Mouse (Mus musculus): Measurements from ENCODE around the gene Gpr18. TPM values are rescaled to one million over a fixed set of nuclear protein-coding genes. Genes with fewer than 3 reads are reported as not detected.

The Gpr18 gene
- polyA plus RNA-seq (2015; fragmentation: Nextera tagmentation; extraction: Ambion mirVana) = 0.15 and 0.30 TPM in 2 replicates

GRCm38 (mm10) chr14:121915621-121916020 is at the start of gene Gpr18:
Gpr18 (minus strand) TSS chr14:121915781.
- no peak within 1 kb of the TSS for H3K27ac ChIP-seq
- no peaks in the 10 kb centered on the region for H3K27me3 ChIP-seq
- peaks cover 35% of the 10 kb centered on the region for H3K36me3 ChIP-seq
- no peak for ATAC-seq (ENCODE audit: insufficient number of reproducible peaks, low FRiP score, low TSS enrichment, low read depth)
- no peak within 1 kb of the TSS for H3K9ac ChIP-seq
- H3K9me3 ChIP-seq = no peaks in the 10 kb centered on the region
- 70% methylated on average over 8 of the region's 8 CpGs for WGBS
- peaks cover 2% of the 10 kb centered on the region; the same call in 1 of the 2 replicates for H3K4me1 ChIP-seq
- no peak within 1 kb of the TSS for H3K4me2 ChIP-seq
- no peak within 1 kb of the TSS for H3K4me3 ChIP-seq

GRCm38 (mm10) chr14:121964990-121965389 is 49.4 kb upstream of the Gpr18 start, which contains the start of gene Gpr183:
Gpr183 (minus strand) TSS chr14:121965195.
- no peaks in the 10 kb centered on the region for H3K27me3 ChIP-seq
- no peak for ATAC-seq (ENCODE audit: insufficient number of reproducible peaks, low FRiP score, low TSS enrichment, low read depth)
- H3K36me3 ChIP-seq = no peaks in the 10 kb centered on the region
- no peak within 1 kb of the TSS for H3K4me2 ChIP-seq
- H3K9ac ChIP-seq = no peak within 1 kb of the TSS
- H3K27ac ChIP-seq = no peak within 1 kb of the TSS
- H3K4me1 ChIP-seq = 0 out of 2 replicates have a peak, but pooled peaks cover 3% of the 10 kb centered on the region
- WGBS = 40% methylated on average over 6 of the region's 6 CpGs
- H3K4me3 ChIP-seq = 0 out of 2 replicates have a peak within 1 kb of the TSS, but pooled peaks have one; percentile 4
- H3K9me3 ChIP-seq = no peaks in the 10 kb centered on the region

- 0 out of 2 replicates have a peak overlapping the region, but pooled peaks have one; percentile 4 for H3K4me3 ChIP-seq
- H3K27me3 ChIP-seq = no peaks in the 10 kb centered on the region
- no peaks in the 10 kb centered on the region for H3K9me3 ChIP-seq
- 0 out of 2 replicates have a peak, but pooled peaks cover 4% of the 10 kb centered on the region for H3K4me1 ChIP-seq
- 30% methylated on average over 4 of the region's 4 CpGs for WGBS
- H3K9ac ChIP-seq = no peak overlapping the region
- no peaks in the 10 kb centered on the region for H3K36me3 ChIP-seq
- H3K27ac ChIP-seq = 0 out of 2 replicates have a peak overlapping the region, but pooled peaks have one; percentile 22
- no peak overlapping the region for H3K4me2 ChIP-seq
- ATAC-seq (ENCODE audit: insufficient number of reproducible peaks, low FRiP score, low TSS enrichment, low read depth) = no peak
These were observed 48.4 kb upstream of the Gpr18 start for GRCm38 (mm10) chr14:121963942-121964335.

DNA sequence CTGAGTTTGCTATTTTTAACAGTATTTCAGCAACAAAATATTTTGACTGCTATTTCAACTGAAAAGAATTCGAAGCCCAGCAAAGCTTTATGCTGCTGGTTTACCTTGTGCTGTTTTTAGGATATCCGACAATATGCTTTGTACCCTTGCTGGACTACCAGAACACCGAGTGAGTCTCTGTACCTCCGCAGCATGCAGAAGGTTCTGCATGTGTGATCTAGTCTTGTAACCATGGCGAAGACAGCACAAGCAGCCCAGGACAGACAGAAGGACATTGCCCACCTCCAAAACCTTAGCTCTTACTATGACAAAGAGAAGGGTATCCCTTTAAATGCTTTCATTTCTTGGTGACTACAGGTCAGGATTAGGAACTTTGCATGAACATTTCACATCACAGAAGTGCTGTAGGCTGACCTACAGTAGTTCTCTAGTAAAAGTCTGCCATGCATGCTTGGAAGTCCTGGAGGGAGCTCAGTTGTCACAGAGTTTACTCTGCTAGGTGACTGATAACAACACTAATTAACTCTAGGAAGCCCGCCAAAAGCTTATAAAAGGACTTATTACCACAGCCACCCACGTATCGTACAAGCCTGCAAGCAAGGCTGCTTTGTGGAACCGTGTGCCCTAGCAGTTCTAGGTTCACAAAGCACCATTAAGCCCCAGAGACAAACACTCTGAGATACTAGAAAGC is 47.8 kb upstream of the Gpr18 start:
- no peaks in the 10 kb centered on the region for H3K9me3 ChIP-seq
- no peaks in the 10 kb centered on the region for H3K27me3 ChIP-seq
- no peak overlapping the region for H3K9ac ChIP-seq
- H3K27ac ChIP-seq = 0 out of 2 replicates have a peak overlapping the region, but pooled peaks have one; percentile 22
- WGBS = 54% methylated on average over 9 of the region's 9 CpGs
- ATAC-seq (ENCODE audit: insufficient number of reproducible peaks, low FRiP score, low TSS enrichment, low read depth) = no peak
- no peaks in the 10 kb centered on the region for H3K36me3 ChIP-seq
- H3K4me1 ChIP-seq = peaks cover 8% of the 10 kb centered on the region; the same call in 1 of the 2 replicates
- H3K4me3 ChIP-seq = 0 out of 2 replicates have a peak overlapping the region, but pooled peaks have one; percentile 4
- H3K4me2 ChIP-seq = no peak overlapping the region

GRCm38 (mm10) chr14:121962128-121962890 is 46.7 kb upstream of the Gpr18 start:
- no peak overlapping the region for H3K4me2 ChIP-seq
- no peak overlapping the region for H3K4me3 ChIP-seq
- H3K9me3 ChIP-seq = no peaks in the 10 kb centered on the region
- peak overlapping the region; percentile 30; the same call in 1 of the 2 replicates for H3K27ac ChIP-seq
- no peaks in the 10 kb centered on the region for H3K27me3 ChIP-seq
- no peak for ATAC-seq (ENCODE audit: insufficient number of reproducible peaks, low FRiP score, low TSS enrichment, low read depth)
- no peak overlapping the region for H3K9ac ChIP-seq
- H3K4me1 ChIP-seq = peaks cover 8% of the 10 kb centered on the region; the same call in 1 of the 2 replicates
- no peaks in the 10 kb centered on the region for H3K36me3 ChIP-seq
- WGBS = 63% methylated on average over 14 of the region's 14 CpGs

GRCm38 (mm10) chr14:121961496-121962127 is 46.0 kb upstream of the Gpr18 start:
- peaks cover 8% of the 10 kb centered on the region; the same call in 1 of the 2 replicates for H3K4me1 ChIP-seq
- WGBS = 75% methylated on average over 12 of the region's 12 CpGs
- H3K36me3 ChIP-seq = no peaks in the 10 kb centered on the region
- H3K4me3 ChIP-seq = no peak overlapping the region
- no peaks in the 10 kb centered on the region for H3K9me3 ChIP-seq
- ATAC-seq (ENCODE audit: insufficient number of reproducible peaks, low FRiP score, low TSS enrichment, low read depth) = no peak
- H3K27ac ChIP-seq = peak overlapping the region; percentile 30; the same call in 1 of the 2 replicates
- no peak overlapping the region for H3K4me2 ChIP-seq
- no peaks in the 10 kb centered on the region for H3K27me3 ChIP-seq
- H3K9ac ChIP-seq = no peak overlapping the region

- Histone ChIP-seq H3K9ac (no peak overlapping the region), H3K27me3 (no peaks in the 10 kb centered on the region), H3K4me3 (no peak overlapping the region), H3K27ac (no peak overlapping the region), H3K4me1 (peaks cover 8% of the 10 kb centered on the region; the same call in 1 of the 2 replicates), H3K36me3 (no peaks in the 10 kb centered on the region), H3K4me2 (no peak overlapping the region), H3K9me3 (no peaks in the 10 kb centered on the region)
- ATAC-seq (ENCODE audit: insufficient number of reproducible peaks, low FRiP score, low TSS enrichment, low read depth) = no peak
- 76% methylated on average over 6 of the region's 6 CpGs for WGBS
These were observed 45.4 kb upstream of the Gpr18 start for GRCm38 (mm10) chr14:121960997-121961396.

- ATAC-seq (ENCODE audit: insufficient number of reproducible peaks, low FRiP score, low TSS enrichment, low read depth) = no peak
- Histone ChIP-seq H3K4me2 (no peak overlapping the region), H3K4me3 (no peak overlapping the region), H3K36me3 (no peaks in the 10 kb centered on the region), H3K9ac (no peak overlapping the region), H3K4me1 (peaks cover 8% of the 10 kb centered on the region; the same call in 1 of the 2 replicates), H3K27ac (no peak overlapping the region), H3K9me3 (no peaks in the 10 kb centered on the region), H3K27me3 (no peaks in the 10 kb centered on the region)
- WGBS = 90% methylated on average over 2 of the region's 2 CpGs
These were observed 45.0 kb upstream of the Gpr18 start for GRCm38 (mm10) chr14:121960531-121960930.

DNA sequence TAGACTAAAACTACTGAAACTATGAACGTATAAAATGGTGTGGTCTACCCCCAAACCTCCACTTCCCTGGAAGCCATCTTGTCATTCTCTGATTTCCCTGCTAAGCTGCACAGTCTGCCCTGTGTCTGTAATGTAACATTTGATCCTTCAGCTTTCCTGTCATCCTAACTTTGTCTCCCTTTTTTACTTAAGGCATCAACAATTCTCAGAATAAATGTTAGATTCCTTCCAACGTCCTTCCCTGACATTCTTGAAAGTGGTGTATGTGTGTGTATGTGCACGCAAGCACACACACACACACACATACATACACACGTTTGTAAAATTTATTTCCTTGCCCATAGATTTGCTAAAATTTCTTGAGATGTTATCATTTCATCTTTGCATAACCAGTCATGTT is 44.5 kb upstream of the Gpr18 start:
- Histone ChIP-seq H3K4me1 (peaks cover 8% of the 10 kb centered on the region; the same call in 1 of the 2 replicates), H3K4me3 (no peak overlapping the region), H3K27me3 (no peaks in the 10 kb centered on the region), H3K9me3 (no peaks in the 10 kb centered on the region), H3K36me3 (no peaks in the 10 kb centered on the region), H3K4me2 (no peak overlapping the region), H3K9ac (no peak overlapping the region), H3K27ac (no peak overlapping the region)
- WGBS = 81% methylated on average over 4 of the region's 4 CpGs
- no peak for ATAC-seq (ENCODE audit: insufficient number of reproducible peaks, low FRiP score, low TSS enrichment, low read depth)

DNA sequence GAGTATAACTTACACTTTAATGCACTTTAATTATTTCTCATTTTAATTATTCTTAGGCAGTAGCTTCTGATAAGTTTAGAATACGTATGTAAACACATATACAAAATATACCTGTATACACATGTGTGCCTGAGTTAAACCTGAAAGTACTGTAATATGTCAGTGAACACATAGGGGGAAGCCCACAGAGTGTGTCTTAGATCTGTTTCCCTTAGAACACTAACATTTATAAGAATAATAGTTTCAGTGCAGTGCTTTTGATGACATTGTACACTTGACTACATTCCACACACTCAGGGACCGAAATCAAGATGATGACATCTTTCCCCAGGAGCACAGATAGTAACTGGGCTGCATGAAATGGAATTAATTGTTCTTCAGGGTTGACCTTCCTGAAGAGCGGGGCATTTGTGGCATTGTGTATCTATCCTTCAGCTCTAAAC is 44.0 kb upstream of the Gpr18 start:
- Histone ChIP-seq H3K36me3 (0 out of 2 replicates have a peak, but pooled peaks cover 2% of the 10 kb centered on the region), H3K27ac (no peak overlapping the region)

GRCm38 (mm10) chr14:121958751-121959537 is 43.4 kb upstream of the Gpr18 start:
- Histone ChIP-seq H3K4me2 (no peak overlapping the region), H3K4me3 (no peak overlapping the region), H3K27me3 (no peaks in the 10 kb centered on the region), H3K9me3 (no peaks in the 10 kb centered on the region), H3K4me1 (peaks cover 11% of the 10 kb centered on the region; the same call in 1 of the 2 replicates), H3K36me3 (0 out of 2 replicates have a peak, but pooled peaks cover 8% of the 10 kb centered on the region), H3K27ac (no peak overlapping the region), H3K9ac (no peak overlapping the region)
- ATAC-seq (ENCODE audit: insufficient number of reproducible peaks, low FRiP score, low TSS enrichment, low read depth) = no peak
- 47% methylated on average over 10 of the region's 10 CpGs for WGBS

More for the DNA sequence above, 44.0 kb upstream of the Gpr18 start:
- H3K9ac ChIP-seq = no peak overlapping the region
- ATAC-seq (ENCODE audit: insufficient number of reproducible peaks, low FRiP score, low TSS enrichment, low read depth) = no peak
- no peak overlapping the region for H3K4me2 ChIP-seq
- no peaks in the 10 kb centered on the region for H3K9me3 ChIP-seq
- H3K4me1 ChIP-seq = peaks cover 11% of the 10 kb centered on the region; the same call in 1 of the 2 replicates
- no peaks in the 10 kb centered on the region for H3K27me3 ChIP-seq
- H3K4me3 ChIP-seq = no peak overlapping the region
- WGBS = 93% methylated on average over 3 of the region's 3 CpGs
